Mouse (Mus musculus): ENCODE measurements at regions not wholly inside any gene's neighbourhood (a gene's known extent, or its start where the extent isn't known, plus 50 kb on each side); places are given as distances from the start of the nearest gene placed in this dataset.

DNA sequence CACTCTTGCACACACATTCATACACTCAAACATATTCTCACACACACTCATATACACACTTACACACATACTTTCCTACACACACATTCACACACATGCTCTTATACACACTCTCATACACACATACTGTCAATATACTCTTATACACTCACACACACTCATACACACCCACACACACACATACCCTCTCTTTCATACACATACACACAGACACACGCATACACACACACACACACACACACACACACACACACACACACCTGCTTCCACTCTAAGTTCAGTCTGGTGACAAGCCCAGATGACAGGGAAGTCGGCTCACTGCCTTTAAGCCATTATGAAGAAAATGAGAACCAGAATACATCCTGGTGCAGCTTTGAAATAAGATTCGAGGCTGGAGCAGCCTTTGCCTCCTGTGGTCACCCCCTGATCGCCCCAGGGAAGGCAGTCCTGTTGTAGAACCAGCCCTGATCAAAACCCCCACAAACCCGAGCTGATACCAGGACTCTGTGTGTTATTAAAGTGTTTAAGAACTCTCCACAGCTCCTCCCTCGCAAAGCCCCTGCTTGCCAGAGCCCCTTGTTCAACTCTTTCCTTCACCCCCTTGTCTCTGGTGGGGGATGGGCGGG is 230.3 kb downstream of the Tle3 start:
- TF ChIP-seq CTCF (IDR thresholded peaks at IDR 0.05; ENCODE audit: low read depth) (no peak), EP300 (IDR thresholded peaks at IDR 0.05; ENCODE audit: low read depth) (no peak)
